Mouse (Mus musculus) E14TG2a.4 (cell line): Measurements from ENCODE around the gene Mgmt.

Experiments used
- CTCF ChIP-seq: conservative IDR thresholded peaks from 2 replicates; pipeline ENCODE4 v1.5.1; 2014; ENCODE audit warnings: low read length
- NANOG ChIP-seq: IDR thresholded peaks from 2 replicates; pipeline ENCODE4 v1.6.1; 2014; ENCODE audit warnings: borderline replicate concordance, low read length, mixed read lengths

DNA sequence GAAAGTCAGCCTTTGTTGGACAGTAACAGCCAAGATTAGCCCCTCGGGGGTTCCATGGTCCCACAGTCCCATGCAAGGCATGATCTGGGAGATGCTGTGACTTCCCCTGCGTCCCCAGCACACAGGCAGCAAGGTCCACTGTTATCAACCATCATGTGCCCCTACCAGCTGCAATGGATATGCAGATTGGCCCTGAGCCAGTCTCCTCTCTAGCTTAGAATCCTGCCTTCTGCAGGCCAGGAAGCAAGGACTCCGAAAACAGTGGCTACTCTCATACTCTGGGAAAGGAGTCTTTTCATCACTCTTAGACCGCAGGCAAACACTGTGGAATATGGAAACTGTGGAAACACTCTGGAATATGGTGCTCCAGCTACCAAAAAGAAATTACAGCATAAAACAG lies 152.5 kb downstream of the Mgmt start:
- no peak for TF ChIP-seq CTCF
- TF ChIP-seq NANOG: no peak
